Mouse (Mus musculus): ENCODE measurements around the gene Mfsd14b.
A peak's percentile ranks its signal among the peaks of the same experiment; 100 is the strongest.

The Mfsd14b gene

GRCm38 (mm10) chr13:65112459-65113110, at the start of gene Mfsd14b:
Gene Mfsd14b (minus strand): TSS chr13:65112975.
- DNase-seq: peak; percentile 89

- no peak for DNase-seq
These were observed 37.2 kb upstream of the Mfsd14b start, which contains the start of gene Olfr466 for GRCm38 (mm10) chr13:65149940-65150339. Gene Olfr466 (plus strand): TSS chr13:65150240.

GRCm38 (mm10) chr13:65137789-65138188, 25.0 kb upstream of the Mfsd14b start, which contains the start of gene Olfr465-ps1:
Gene Olfr465-ps1 (plus strand): TSS chr13:65138089.
- DNase-seq: no peak

- DNase-seq: peak; percentile 32
These were observed 14.5 kb upstream of the Mfsd14b start for GRCm38 (mm10) chr13:65127063-65127847.

- no peak for DNase-seq
These were observed 9.3 kb upstream of the Mfsd14b start for GRCm38 (mm10) chr13:65122111-65122510.

- no peak for DNase-seq
These were observed 8.2 kb upstream of the Mfsd14b start for GRCm38 (mm10) chr13:65120984-65121383.

GRCm38 (mm10) chr13:65113239-65113638, 464 bp upstream of the Mfsd14b start:
- DNase-seq: no peak

DNA sequence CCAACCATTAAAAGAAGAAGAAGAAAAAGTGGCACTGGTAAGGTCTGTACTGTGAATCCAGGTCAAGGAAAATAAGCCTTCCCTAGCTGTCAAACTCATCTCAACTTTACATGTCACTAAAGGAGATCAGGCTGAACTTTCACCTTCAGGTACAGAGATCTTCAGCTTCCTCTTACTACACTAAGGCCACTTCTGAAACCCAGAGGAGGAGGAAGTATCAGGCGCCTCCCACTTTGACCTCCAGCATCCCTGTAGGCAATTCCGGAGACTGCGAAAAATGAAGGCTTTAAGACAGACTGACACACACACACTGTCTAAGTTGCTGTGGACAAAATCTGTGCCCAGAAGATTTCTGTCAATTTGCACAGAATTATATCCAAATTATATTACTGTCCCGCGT, 814 bp downstream of the Mfsd14b start:
- peak; percentile 11 for DNase-seq

DNA sequence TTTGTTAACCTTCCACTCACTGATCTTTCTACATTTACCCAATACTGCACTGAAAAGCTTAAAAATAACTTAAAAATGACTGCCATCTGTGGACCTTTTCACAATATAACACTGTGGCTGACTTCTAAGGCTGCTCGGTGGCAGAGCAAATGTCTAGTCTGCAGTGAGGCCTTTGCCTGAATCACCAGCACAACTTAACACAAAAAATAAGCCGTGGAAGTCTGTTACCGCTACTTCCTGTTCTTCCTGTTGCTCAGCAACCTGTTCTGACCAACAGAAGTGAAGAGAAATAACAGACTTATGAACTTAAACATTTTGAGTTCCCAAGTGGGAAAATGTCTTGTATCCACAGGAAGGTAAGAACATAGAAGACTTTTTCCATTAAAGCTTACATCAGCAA, 11.5 kb downstream of the Mfsd14b start:
- DNase-seq: no peak

DNA sequence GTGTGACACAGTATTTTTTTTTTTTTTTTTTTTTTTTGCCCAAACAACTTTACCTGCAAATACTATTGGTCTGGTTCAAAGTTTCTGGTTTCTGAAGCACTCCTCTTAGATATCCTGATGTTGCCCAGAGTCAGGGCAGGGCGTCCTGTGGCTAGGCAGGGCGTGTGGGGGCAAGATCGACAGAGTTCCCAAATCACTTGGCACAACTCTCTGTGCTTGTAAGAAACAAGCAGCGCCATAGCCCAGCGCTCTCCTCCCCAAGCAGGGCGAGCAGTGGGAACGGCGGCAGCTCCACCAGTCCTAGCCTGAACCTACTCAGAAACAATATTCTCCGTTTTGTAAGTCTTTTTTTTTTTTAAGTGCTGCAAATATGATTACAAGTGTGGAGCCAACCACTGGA, 12.1 kb downstream of the Mfsd14b start:
- DNase-seq: no peak

DNA sequence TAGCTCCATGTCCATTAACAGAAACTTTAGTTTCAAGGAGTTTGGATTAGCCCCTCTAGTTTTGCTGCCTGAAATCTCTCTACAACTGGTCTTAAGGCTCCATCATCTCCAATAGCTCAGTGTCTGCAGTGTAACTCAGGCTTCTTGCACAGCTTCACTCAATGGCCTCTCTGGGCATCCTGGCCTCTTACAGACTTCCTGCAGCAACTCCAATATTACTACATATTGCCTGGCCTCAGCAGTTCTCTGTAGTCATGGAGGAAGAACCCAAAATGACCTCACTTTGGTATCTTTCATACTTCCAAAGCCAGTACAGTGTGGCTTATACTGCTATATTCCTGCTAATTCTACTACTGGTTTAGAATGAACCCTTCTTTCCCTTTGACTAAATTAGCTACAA, 15.8 kb downstream of the Mfsd14b start:
- DNase-seq: no peak

GRCm38 (mm10) chr13:65095923-65096322, 16.9 kb downstream of the Mfsd14b start:
- no peak for DNase-seq

- no peak for DNase-seq
These were observed 42.8 kb downstream of the Mfsd14b start for GRCm38 (mm10) chr13:65069969-65070368.

- no peak for DNase-seq
These were observed 60.1 kb downstream of the Mfsd14b start, which contains the start of gene Prss47 for GRCm38 (mm10) chr13:65052660-65053059. Gene Prss47 (minus strand): TSS chr13:65052760.

- no peak for DNase-seq
These were observed 77.7 kb downstream of the Mfsd14b start for GRCm38 (mm10) chr13:65035057-65035456.

DNA sequence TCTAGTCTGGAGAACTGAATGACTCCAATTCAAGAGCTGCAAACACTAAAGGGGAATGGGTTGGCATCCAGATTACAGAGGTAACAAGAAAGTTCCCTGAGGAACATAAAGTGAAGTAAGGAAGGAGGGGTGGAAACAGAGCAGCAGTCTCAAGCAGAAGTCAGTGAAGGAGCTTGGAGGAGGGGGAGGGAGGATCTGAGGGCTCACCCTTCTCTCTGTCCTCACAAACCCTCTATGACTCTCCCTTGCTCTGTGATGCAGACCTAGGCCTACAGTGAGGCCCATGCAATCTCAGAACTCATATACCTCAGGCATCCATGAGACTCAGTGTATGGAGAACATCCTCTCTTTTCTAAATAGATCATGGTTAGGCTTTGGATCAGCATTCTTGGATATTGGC, 80.0 kb downstream of the Mfsd14b start, which contains the start of gene Spata31d1c:
Spata31d1c (plus strand) TSS at position 301 of the 400 bp plus-strand sequence.
- no peak for DNase-seq

Data from thymus, postnatal 4 days (tissue).